Mouse (Mus musculus): ENCODE results near the gene Copg2. TPM values are rescaled to one million over a fixed set of nuclear protein-coding genes. Genes with fewer than 3 reads are reported as not detected.
A peak's percentile ranks its signal among the peaks of the same experiment; 100 is the strongest.

Gene Copg2
- polyA plus RNA-seq, 1 experiment from 2014 or later: 26.8 TPM

GRCm38 (mm10) chr6:30710371-30711364 is 185.9 kb downstream of the Copg2 start:
- H3K9ac ChIP-seq (ENCODE audit: low read length): 0 out of 2 replicates have a peak overlapping the region, but pooled peaks have one; percentile 17
- H3K27me3 ChIP-seq (ENCODE audit: control insufficient read depth, insufficient read depth, low read depth, low read length): no peaks in the 10 kb centered on the region
- no peak overlapping the region for H3K4me3 ChIP-seq (ENCODE audit: low read length)
- H3K9me3 ChIP-seq (ENCODE audit: control insufficient read depth, low read length): no peaks in the 10 kb centered on the region
- H3K4me2 ChIP-seq (ENCODE audit: low read depth, low read length): no peak overlapping the region
- WGBS: 52% methylated on average over 25 of the region's 25 CpGs
- H3K4me1 ChIP-seq (replicated peaks; ENCODE audit: control insufficient read depth, insufficient read depth, low read length): peaks cover 10% of the 10 kb centered on the region
- H3K27ac ChIP-seq (ENCODE audit: low read length): 0 out of 2 replicates have a peak overlapping the region, but pooled peaks have one; percentile 36
- ATAC-seq (ENCODE audit: low read depth): no peak
- no peaks in the 10 kb centered on the region for H3K36me3 ChIP-seq (ENCODE audit: control insufficient read depth, insufficient read depth, low read length)

GRCm38 (mm10) chr6:30709115-30709514 is 187.5 kb downstream of the Copg2 start:
- Histone ChIP-seq H3K9me3 (ENCODE audit: control insufficient read depth, low read length) (no peaks in the 10 kb centered on the region), H3K4me3 (ENCODE audit: low read length) (no peak overlapping the region), H3K9ac (ENCODE audit: low read length) (no peak overlapping the region), H3K27me3 (ENCODE audit: control insufficient read depth, insufficient read depth, low read depth, low read length) (no peaks in the 10 kb centered on the region), H3K36me3 (ENCODE audit: control insufficient read depth, insufficient read depth, low read length) (no peaks in the 10 kb centered on the region), H3K27ac (ENCODE audit: low read length) (peak overlapping the region; percentile 24; the same call in 1 of the 2 replicates), H3K4me1 (replicated peaks; ENCODE audit: control insufficient read depth, insufficient read depth, low read length) (peaks cover 9% of the 10 kb centered on the region), H3K4me2 (ENCODE audit: low read depth, low read length) (no peak overlapping the region)
- peak; percentile 59 for ATAC-seq (ENCODE audit: low read depth)
- 23% methylated on average over 6 of the region's 6 CpGs for WGBS

- Histone ChIP-seq H3K4me1 (replicated peaks; ENCODE audit: control insufficient read depth, insufficient read depth, low read length) (peaks cover 3% of the 10 kb centered on the region; the same call in 1 of the 2 replicates), H3K9ac (ENCODE audit: low read length) (no peak overlapping the region), H3K9me3 (ENCODE audit: control insufficient read depth, low read length) (no peaks in the 10 kb centered on the region), H3K27ac (ENCODE audit: low read length) (peak overlapping the region; percentile 44), H3K4me2 (ENCODE audit: low read depth, low read length) (no peak overlapping the region), H3K27me3 (ENCODE audit: control insufficient read depth, insufficient read depth, low read depth, low read length) (no peaks in the 10 kb centered on the region), H3K36me3 (ENCODE audit: control insufficient read depth, insufficient read depth, low read length) (no peaks in the 10 kb centered on the region), H3K4me3 (ENCODE audit: low read length) (no peak overlapping the region)
- peak; percentile 63 for ATAC-seq (ENCODE audit: low read depth)
- 77% methylated on average over 9 of the region's 9 CpGs for WGBS
Observed at GRCm38 (mm10) chr6:30703977-30704602, 192.5 kb downstream of the Copg2 start.

GRCm38 (mm10) chr6:30703476-30703875 is 193.1 kb downstream of the Copg2 start:
- Histone ChIP-seq H3K27ac (ENCODE audit: low read length) (no peak overlapping the region), H3K36me3 (ENCODE audit: control insufficient read depth, insufficient read depth, low read length) (no peaks in the 10 kb centered on the region), H3K9me3 (ENCODE audit: control insufficient read depth, low read length) (no peaks in the 10 kb centered on the region), H3K27me3 (ENCODE audit: control insufficient read depth, insufficient read depth, low read depth, low read length) (no peaks in the 10 kb centered on the region), H3K4me2 (ENCODE audit: low read depth, low read length) (no peak overlapping the region), H3K9ac (ENCODE audit: low read length) (no peak overlapping the region), H3K4me3 (ENCODE audit: low read length) (no peak overlapping the region), H3K4me1 (replicated peaks; ENCODE audit: control insufficient read depth, insufficient read depth, low read length) (peaks cover 3% of the 10 kb centered on the region; the same call in 1 of the 2 replicates)
- ATAC-seq (ENCODE audit: low read depth): no peak
- whole genome bisulfite sequencing: 52% methylated on average over 6 of the region's 6 CpGs

GRCm38 (mm10) chr6:30702881-30703280 is 193.7 kb downstream of the Copg2 start:
- 83% methylated on average over 6 of the region's 6 CpGs for WGBS
- H3K4me3 ChIP-seq (ENCODE audit: low read length): no peak overlapping the region
- H3K27ac ChIP-seq (ENCODE audit: low read length): no peak overlapping the region
- no peak overlapping the region for H3K9ac ChIP-seq (ENCODE audit: low read length)
- no peaks in the 10 kb centered on the region for H3K27me3 ChIP-seq (ENCODE audit: control insufficient read depth, insufficient read depth, low read depth, low read length)
- peaks cover 4% of the 10 kb centered on the region for H3K4me1 ChIP-seq (replicated peaks; ENCODE audit: control insufficient read depth, insufficient read depth, low read length)
- H3K4me2 ChIP-seq (ENCODE audit: low read depth, low read length): no peak overlapping the region
- H3K36me3 ChIP-seq (ENCODE audit: control insufficient read depth, insufficient read depth, low read length): no peaks in the 10 kb centered on the region
- no peak for ATAC-seq (ENCODE audit: low read depth)
- H3K9me3 ChIP-seq (ENCODE audit: control insufficient read depth, low read length): no peaks in the 10 kb centered on the region

GRCm38 (mm10) chr6:30700182-30700581 is 196.4 kb downstream of the Copg2 start:
- 37% methylated on average over 6 of the region's 6 CpGs for WGBS

GRCm38 (mm10) chr6:30698036-30698435 is 198.6 kb downstream of the Copg2 start:
- Histone ChIP-seq H3K36me3 (ENCODE audit: control insufficient read depth, insufficient read depth, low read length) (no peaks in the 10 kb centered on the region), H3K27ac (ENCODE audit: low read length) (0 out of 2 replicates have a peak overlapping the region, but pooled peaks have one; percentile 30), H3K4me3 (ENCODE audit: low read length) (no peak overlapping the region), H3K9me3 (ENCODE audit: control insufficient read depth, low read length) (no peaks in the 10 kb centered on the region), H3K27me3 (ENCODE audit: control insufficient read depth, insufficient read depth, low read depth, low read length) (no peaks in the 10 kb centered on the region), H3K4me1 (replicated peaks; ENCODE audit: control insufficient read depth, insufficient read depth, low read length) (peaks cover 10% of the 10 kb centered on the region), H3K9ac (ENCODE audit: low read length) (no peak overlapping the region), H3K4me2 (ENCODE audit: low read depth, low read length) (no peak overlapping the region)
- no peak for ATAC-seq (ENCODE audit: low read depth)
- 67% methylated on average over 4 of the region's 4 CpGs for WGBS

More at GRCm38 (mm10) chr6:30700182-30700581, 196.4 kb downstream of the Copg2 start:
- no peak overlapping the region for H3K9ac ChIP-seq (ENCODE audit: low read length)
- no peaks in the 10 kb centered on the region for H3K27me3 ChIP-seq (ENCODE audit: control insufficient read depth, insufficient read depth, low read depth, low read length)
- no peak overlapping the region for H3K4me2 ChIP-seq (ENCODE audit: low read depth, low read length)
- peaks cover 8% of the 10 kb centered on the region for H3K4me1 ChIP-seq (replicated peaks; ENCODE audit: control insufficient read depth, insufficient read depth, low read length)
- H3K36me3 ChIP-seq (ENCODE audit: control insufficient read depth, insufficient read depth, low read length): no peaks in the 10 kb centered on the region
- no peaks in the 10 kb centered on the region for H3K9me3 ChIP-seq (ENCODE audit: control insufficient read depth, low read length)
- H3K27ac ChIP-seq (ENCODE audit: low read length): peak overlapping the region; percentile 69
- no peak overlapping the region for H3K4me3 ChIP-seq (ENCODE audit: low read length)
- peak; percentile 77 for ATAC-seq (ENCODE audit: low read depth)

All from lung, embryonic 16.5 days (tissue).